Mouse (Mus musculus) MEL (cell line): ENCODE measurements around the gene Atf7. TPM values are rescaled to one million over a fixed set of nuclear protein-coding genes. Genes with fewer than 3 reads are reported as not detected.
A peak's percentile ranks its signal among the peaks of the same experiment; 100 is the strongest.
"Not testable (repeated sequence)": the region's sequence is repeated elsewhere in the genome, so short reads cannot be mapped to it uniquely, and the experiment has no call there.

Source experiments
- DNase-seq: peaks from one replicate; pipeline ENCODE4 v3.0.0; 2011; ENCODE audit warnings: low read depth, low spot score
- H3K27ac ChIP-seq: 2 replicates; pipeline ENCODE4 v1.5.1; 2012; ENCODE audit warnings: low read depth, mild to moderate bottlenecking, control low read depth, low read length, moderate library complexity; ENCODE audit not compliant: control insufficient read depth
- H3K27me3 ChIP-seq, 2 experiments: fragments of 150-350 bp in 1 of 2; sonication (generic) in 1 of 2; 2 replicates each; pipeline ENCODE4 v1.6.1; 2012; ENCODE audit warnings: low read length in 2 of 2, mild to moderate bottlenecking in 2 of 2, improper control_type of control experiment in 1 of 2, moderate library complexity in 1 of 2; ENCODE audit not compliant: insufficient read depth in 2 of 2, control insufficient read depth in 1 of 2
- H3K36me3 ChIP-seq, 2 experiments: 2 replicates each; pipeline ENCODE4 v1.6.1; 2012 to 2014; ENCODE audit warnings: low read length in 2 of 2, improper control_type of control experiment in 1 of 2, inconsistent platforms in 1 of 2, mild to moderate bottlenecking in 1 of 2; ENCODE audit not compliant: insufficient read depth in 2 of 2, control insufficient read depth in 1 of 2
- H3K4me1 ChIP-seq, 2 experiments: fragments of 150-350 bp in 1 of 2; sonication (generic) in 1 of 2; 2 replicates each; pipeline ENCODE4 v1.6.1; 2012; ENCODE audit warnings: low read length in 2 of 2, improper control_type of control experiment in 1 of 2, mild to moderate bottlenecking in 1 of 2; ENCODE audit not compliant: insufficient read depth in 2 of 2, control insufficient read depth in 1 of 2
- H3K4me3 ChIP-seq, 2 experiments: fragments of 150-350 bp in 1 of 2; sonication (generic) in 1 of 2; 2 replicates each; pipeline ENCODE4 v1.5.1; 2012; ENCODE audit warnings: low read depth in 2 of 2, low read length in 2 of 2, mild to moderate bottlenecking in 2 of 2, moderate library complexity in 2 of 2, control low read depth in 1 of 2, improper control_type of control experiment in 1 of 2; ENCODE audit not compliant: control insufficient read depth in 1 of 2, insufficient read depth in 1 of 2
- H3K79me2 ChIP-seq: 2 replicates; pipeline ENCODE4 v1.6.1; 2012; ENCODE audit warnings: mild to moderate bottlenecking, low read length, moderate library complexity; ENCODE audit not compliant: control insufficient read depth, poor library complexity, insufficient read depth
- H3K9ac ChIP-seq: 2 replicates; pipeline ENCODE4 v1.6.1; 2012; ENCODE audit warnings: low read depth, mild to moderate bottlenecking, control low read depth, low read length, moderate library complexity; ENCODE audit not compliant: control insufficient read depth, poor library complexity, severe bottlenecking
- H3K9me3 ChIP-seq: fragments of 150-350 bp; sonication (generic); replicated peaks from 2 replicates; pipeline ENCODE4 v1.6.1; 2012; ENCODE audit warnings: mild to moderate bottlenecking, low read length, improper control_type of control experiment, moderate library complexity; ENCODE audit not compliant: insufficient read depth
- CHD1 ChIP-seq: IDR thresholded peaks from 2 replicates; pipeline ENCODE4 v1.6.1; 2012; ENCODE audit warnings: low read depth, mild to moderate bottlenecking, inconsistent platforms, low read length, improper control_type of control experiment
- CHD2 ChIP-seq: IDR thresholded peaks from 2 replicates; pipeline ENCODE4 v1.6.1; 2011; ENCODE audit warnings: low read length, improper control_type of control experiment
- CTCF ChIP-seq, 3 experiments: IDR thresholded peaks in 2 of 3; conservative IDR thresholded peaks in 1 of 3; 2 replicates each; pipeline ENCODE4 v1.5.1; 2011 to 2012; ENCODE audit warnings: low read length in 3 of 3, low read depth in 2 of 3, mild to moderate bottlenecking in 2 of 3, improper control_type of control experiment in 1 of 3, inconsistent platforms in 1 of 3, mixed read lengths in 1 of 3, moderate library complexity in 1 of 3; ENCODE audit not compliant: control insufficient read depth in 1 of 3, insufficient read depth in 1 of 3, poor library complexity in 1 of 3, severe bottlenecking in 1 of 3
- ELF1 ChIP-seq: IDR thresholded peaks from 2 replicates; pipeline ENCODE4 v1.6.1; 2014; ENCODE audit warnings: low read depth, mild to moderate bottlenecking, inconsistent platforms, low read length, improper control_type of control experiment, moderate library complexity
- EP300 ChIP-seq, 2 experiments: IDR thresholded peaks; 2 replicates each; pipeline ENCODE4 v1.6.1; 2011; ENCODE audit warnings: improper control_type of control experiment in 2 of 2, low read length in 2 of 2, low read depth in 1 of 2, mild to moderate bottlenecking in 1 of 2
- ETS1 ChIP-seq: IDR thresholded peaks from 2 replicates; pipeline ENCODE4 v1.6.1; 2012; ENCODE audit warnings: low read depth, mild to moderate bottlenecking, inconsistent platforms, low read length, improper control_type of control experiment, moderate library complexity
- GATA1 ChIP-seq: IDR thresholded peaks from 2 replicates; pipeline ENCODE4 v1.6.1; 2011; ENCODE audit warnings: low read depth, low read length, improper control_type of control experiment
- JUND ChIP-seq: IDR thresholded peaks from 2 replicates; pipeline ENCODE4 v1.6.1; 2011; ENCODE audit warnings: low read depth, mild to moderate bottlenecking, improper control_type of control experiment, low read length
- KAT2A ChIP-seq: conservative IDR thresholded peaks from 2 replicates; pipeline ENCODE4 v1.6.1; 2012; ENCODE audit warnings: low read depth, low read length, improper control_type of control experiment, inconsistent platforms
- NRF1 ChIP-seq: IDR thresholded peaks from 2 replicates; pipeline ENCODE4 v1.6.1; 2014; ENCODE audit warnings: low read depth, mild to moderate bottlenecking, inconsistent platforms, low read length, improper control_type of control experiment, moderate library complexity; ENCODE audit not compliant: poor library complexity, insufficient read depth, severe bottlenecking
- POLR2AphosphoS5 ChIP-seq: IDR thresholded peaks from 2 replicates; pipeline ENCODE4 v1.6.1; 2012; ENCODE audit warnings: low read depth, borderline replicate concordance, mild to moderate bottlenecking, inconsistent platforms, low read length, moderate library complexity, mixed read lengths
- RAD21 ChIP-seq: IDR thresholded peaks from 2 replicates; pipeline ENCODE4 v1.6.1; 2011; ENCODE audit warnings: mild to moderate bottlenecking, low read depth, low read length, improper control_type of control experiment
- RCOR1 ChIP-seq: IDR thresholded peaks from 2 replicates; pipeline ENCODE4 v1.6.1; 2012; ENCODE audit warnings: low read depth, mild to moderate bottlenecking, inconsistent platforms, low read length, improper control_type of control experiment
- SIN3A ChIP-seq: IDR thresholded peaks from 2 replicates; pipeline ENCODE4 v1.6.1; 2012; ENCODE audit warnings: low read length, improper control_type of control experiment, inconsistent platforms
- SMC3 ChIP-seq: IDR thresholded peaks from 2 replicates; pipeline ENCODE4 v1.6.1; 2011; ENCODE audit warnings: low read depth, low read length, improper control_type of control experiment
- TCF12 ChIP-seq: IDR thresholded peaks from 2 replicates; pipeline ENCODE4 v1.6.1; 2014; ENCODE audit warnings: low read depth, mild to moderate bottlenecking, inconsistent platforms, low read length, improper control_type of control experiment, moderate library complexity
- USF2 ChIP-seq, 2 experiments: IDR thresholded peaks; 2 replicates each; pipeline ENCODE4 v1.6.1; 2011 to 2012; ENCODE audit warnings: improper control_type of control experiment in 2 of 2, low read length in 2 of 2, borderline replicate concordance in 1 of 2, inconsistent platforms in 1 of 2, low read depth in 1 of 2, mild to moderate bottlenecking in 1 of 2; ENCODE audit not compliant: insufficient read depth in 1 of 2
- polyA plus RNA-seq, 2 experiments: library from polyadenylated mRNA; stranded (reverse) in 1 of 2; unstranded in 1 of 2; fragments of >175 nt in 1 of 2; fragments of >200 nt in 1 of 2; gene quantifications; 2 replicates each; pipeline versions ENCODE4 v1.2.1 to v1.2.4; 2012; ENCODE audit warnings: low replicate concordance in 2 of 2, low read depth in 1 of 2; ENCODE audit not compliant: insufficient read length in 2 of 2, insufficient read depth in 1 of 2, missing spikeins in 1 of 2
- total RNA-seq: library from RNA; depleted of rRNA; stranded (reverse); fragments of 300-350 nt; gene quantifications from 2 replicates; pipeline ENCODE4 v1.2.3, GENCODE M21; 2012

Atf7 gene
- total and polyA plus RNA-seq, 3 experiments, result 12.8 to 49.6 TPM; not detected in 1

- DNase-seq, result no peak
- peaks cover 2 to 34% of the 10 kb centered on the region in 2 experiments for H3K36me3 ChIP-seq
- no peak for TF ChIP-seq TCF12
- no peak for TF ChIP-seq JUND
- TF ChIP-seq SIN3A, result no peak
- TF ChIP-seq ELF1, result no peak
- no peak for TF ChIP-seq POLR2AphosphoS5
- no peaks in the 10 kb centered on the region for H3K27me3 ChIP-seq
- H3K4me3 ChIP-seq, result no peak overlapping the region
- H3K9ac ChIP-seq, result no peak overlapping the region
- peaks cover 0 to 36% of the 10 kb centered on the region in 2 experiments; a peak in 3 of 4 replicates for H3K4me1 ChIP-seq
- H3K79me2 ChIP-seq, result peaks cover 49% of the 10 kb centered on the region
- H3K9me3 ChIP-seq, result no peaks in the 10 kb centered on the region
- H3K27ac ChIP-seq, result no peak overlapping the region
These were observed 9.1 kb downstream of the Atf7 start for GRCm38 (mm10) chr15:102616174-102616573.

GRCm38 (mm10) chr15:102614224-102614623 is 11.0 kb downstream of the Atf7 start:
- H3K27ac ChIP-seq, result no peak overlapping the region
- peaks cover under 1 to 30% of the 10 kb centered on the region in 2 experiments for H3K36me3 ChIP-seq
- no peaks in the 10 kb centered on the region for H3K9me3 ChIP-seq
- no peaks in the 10 kb centered on the region for H3K27me3 ChIP-seq
- TF ChIP-seq KAT2A (no peak), ETS1 (0 out of 2 replicates have a peak, but pooled peaks have one; percentile 13), GATA1 (peak; percentile 59; the same call in 1 of the 2 replicates), EP300 (IDR thresholded peaks at IDR 0.05; ENCODE audit: low read depth in 1 of 2, low read length in 2 of 2) (peak in 1 of 2 experiments; percentile 13; a peak in 1 of 4 replicates)
- no peak overlapping the region for H3K4me3 ChIP-seq
- no peak for DNase-seq
- H3K4me1 ChIP-seq, result peaks cover 0 to 36% of the 10 kb centered on the region in 2 experiments; a peak in 3 of 4 replicates
- H3K9ac ChIP-seq, result no peak overlapping the region
- H3K79me2 ChIP-seq, result peaks cover 41% of the 10 kb centered on the region

- no peak overlapping the region for H3K27ac ChIP-seq
- H3K9ac ChIP-seq, result no peak overlapping the region
- H3K4me1 ChIP-seq, result peaks cover 0 to 30% of the 10 kb centered on the region in 2 experiments; a peak in 2 of 4 replicates
- no peaks in the 10 kb centered on the region for H3K27me3 ChIP-seq
- DNase-seq, result peak; percentile 49
- peaks cover 37% of the 10 kb centered on the region for H3K79me2 ChIP-seq
- no peak overlapping the region for H3K4me3 ChIP-seq
- H3K9me3 ChIP-seq, result no peaks in the 10 kb centered on the region
- H3K36me3 ChIP-seq, result peaks cover 2 to 22% of the 10 kb centered on the region in 2 experiments
- TF ChIP-seq CHD2, result no peak
- TF ChIP-seq GATA1, result no peak
- TF ChIP-seq USF2 (IDR thresholded peaks at IDR 0.05; ENCODE audit: borderline replicate concordance in 1 of 2, insufficient read depth in 1 of 2, low read depth in 1 of 2, low read length in 2 of 2), result no peak
- peak; percentile 34 to 58 (median 54); a peak in 5 of 6 replicates for TF ChIP-seq CTCF (IDR thresholded peaks at IDR 0.05 in 2 of 3, conservative IDR thresholded peaks at IDR 0.05 in 1 of 3; ENCODE audit: control insufficient read depth in 1 of 3, insufficient read depth in 1 of 3, low read depth in 2 of 3, low read length in 3 of 3, poor library complexity in 1 of 3, severe bottlenecking in 1 of 3)
- TF ChIP-seq NRF1, result no peak
- no peak for TF ChIP-seq CHD1
- TF ChIP-seq RAD21, result peak; percentile 40
- peak; percentile 28; the same call in 1 of the 2 replicates for TF ChIP-seq SMC3
- TF ChIP-seq RCOR1, result no peak
These were observed 12.3 kb downstream of the Atf7 start for GRCm38 (mm10) chr15:102612966-102613365.

- not testable (repeated sequence) for H3K9me3 ChIP-seq, H3K4me1 ChIP-seq, H3K4me3 ChIP-seq, H3K9ac ChIP-seq, DNase-seq, H3K27ac ChIP-seq, H3K27me3 ChIP-seq, H3K36me3 ChIP-seq
- H3K79me2 ChIP-seq, result peaks cover 20% of the 10 kb centered on the region
These were observed 16.7 kb downstream of the Atf7 start for GRCm38 (mm10) chr15:102608586-102608985.
